In the genomic region with DNA sequence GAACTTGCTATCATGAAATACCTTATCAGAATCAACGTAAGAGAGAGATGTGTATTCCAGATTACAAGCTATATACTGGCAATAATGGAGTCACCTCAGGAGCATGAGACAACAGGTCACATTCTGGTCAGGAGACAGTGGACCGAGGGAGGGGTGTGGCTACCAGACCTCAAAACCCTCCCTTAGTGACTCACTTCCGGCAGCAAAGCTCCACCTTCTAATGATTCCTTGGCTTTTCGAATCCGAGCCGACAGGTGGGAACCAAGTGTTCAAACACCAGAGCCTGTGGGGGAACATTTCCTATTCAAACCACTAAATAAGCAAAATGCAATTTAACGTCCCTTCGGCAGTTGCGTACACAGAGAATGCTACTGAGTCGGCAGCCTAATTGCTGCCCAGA, we compare ENCODE assay signal across 9 mouse cellular contexts. TPM values are rescaled to one million over a fixed set of nuclear protein-coding genes. Genes with fewer than 3 reads are reported as not detected.
DNase-seq lines count a peak whose midpoint lies in the region; ATAC-seq and TF ChIP-seq lines count a peak whose summit lies in the region.
"Had no signal": no experiment of that assay in that cellular context is flagged by ENCODE, and none has a peak within 500 bp of the region (broad histone marks: within the 10 kb centered on the region; RNA-seq: fewer than 3 reads in every experiment).

No protein-coding gene starts in this region.

- DNase-seq in liver, adult 2 months (ENCODE audit: extremely low read depth, low read depth, low spot score) = peak; percentile 85
- DNase-seq in adrenal gland, postnatal 14 days = peak; percentile 66
- DNase-seq in gastrocnemius, adult 8-10 months (ENCODE audit: low spot score in 2 of 2) = no peak
- no peak for DNase-seq in layer of hippocampus, adult 8-10 months (ENCODE audit: low spot score in 2 of 2)
- DNase-seq in cerebellum, adult 11 months = no peak
- DNase-seq: cerebellum, postnatal 14 days had no signal

- 45% methylated on average over 10 of the region's 10 CpGs for WGBS in liver, adult 2 months
- 58% methylated on average over 10 of the region's 10 CpGs for WGBS in liver, embryonic 12.5 days (ENCODE audit: insufficient replicate concordance)
- 28% methylated on average over 10 of the region's 10 CpGs for WGBS in heart, embryonic 15.5 days
- 42% methylated on average over 10 of the region's 10 CpGs for WGBS in small intestine, adult 2 months

- no peaks in the 10 kb centered on the region for H3K79me2 ChIP-seq in liver, adult 2 months (ENCODE audit: control insufficient read depth, insufficient read depth, low read length)

- no peaks in the 10 kb centered on the region for H3K36me3 ChIP-seq in liver, adult 2 months (ENCODE audit: control insufficient read depth, insufficient read depth, low read length)
- no peaks in the 10 kb centered on the region for H3K36me3 ChIP-seq in liver, embryonic 12.5 days
- no peaks in the 10 kb centered on the region for H3K36me3 ChIP-seq in heart, embryonic 15.5 days
- no peaks in the 10 kb centered on the region for H3K36me3 ChIP-seq in small intestine, adult 2 months (ENCODE audit: control insufficient read depth, insufficient read depth, low read length)

- TF ChIP-seq POLR2A in liver, adult 2 months (IDR thresholded peaks at IDR 0.05; ENCODE audit: extremely low read depth, insufficient read depth, low read length) = no peak
- TF ChIP-seq POLR2A in small intestine, adult 2 months (IDR thresholded peaks at IDR 0.05; ENCODE audit: low read depth, low read length) = no peak

- ATAC-seq in liver, embryonic 12.5 days = no peak
- peak; percentile 35; the same call in 1 of the 2 replicates for ATAC-seq in heart, embryonic 15.5 days (replicated peaks; ENCODE audit: insufficient number of reproducible peaks, insufficient read depth, low FRiP score, low read depth)

- no peaks in the 10 kb centered on the region; the same call in 1 of the 2 replicates for H3K4me1 ChIP-seq in liver, adult 2 months (ENCODE audit: control insufficient read depth, insufficient read depth, low read length)
- H3K4me1 ChIP-seq in liver, embryonic 12.5 days = peaks cover 4% of the 10 kb centered on the region; the same call in 1 of the 2 replicates
- peaks cover 19% of the 10 kb centered on the region for H3K4me1 ChIP-seq in heart, embryonic 15.5 days (replicated peaks)
- peaks cover 4% of the 10 kb centered on the region; the same call in 1 of the 2 replicates for H3K4me1 ChIP-seq in small intestine, adult 2 months (ENCODE audit: control insufficient read depth, insufficient read depth, insufficient read length, low read length)

- peak overlapping the region; percentile 70 for H3K9ac ChIP-seq in liver, adult 2 months (ENCODE audit: low read depth, low read length)
- H3K9ac ChIP-seq in liver, embryonic 12.5 days = no peak overlapping the region
- H3K9ac ChIP-seq in heart, embryonic 15.5 days = no peak overlapping the region

- no peaks in the 10 kb centered on the region for H3K9me3 ChIP-seq in liver, embryonic 12.5 days (replicated peaks)
- H3K9me3 ChIP-seq in heart, embryonic 15.5 days (replicated peaks) = no peaks in the 10 kb centered on the region

- no peak overlapping the region for H3K4me2 ChIP-seq in liver, embryonic 12.5 days
- peak overlapping the region; percentile 53 for H3K4me2 ChIP-seq in heart, embryonic 15.5 days

- peak overlapping the region; percentile 30 for H3K4me3 ChIP-seq in liver, adult 2 months (ENCODE audit: insufficient read depth, low read depth, low read length)
- no peak overlapping the region for H3K4me3 ChIP-seq in liver, embryonic 12.5 days
- peak overlapping the region; percentile 41 for H3K4me3 ChIP-seq in heart, embryonic 15.5 days
- H3K4me3 ChIP-seq in small intestine, adult 2 months (ENCODE audit: low read depth, low read length) = peak overlapping the region; percentile 18; the same call in 1 of the 2 replicates

- peak overlapping the region; percentile 44; the same call in 1 of the 2 replicates for H3K27ac ChIP-seq in liver, adult 2 months (replicated peaks; ENCODE audit: insufficient read depth, low read depth, low read length)
- H3K27ac ChIP-seq in liver, embryonic 12.5 days = no peak overlapping the region
- H3K27ac ChIP-seq in heart, embryonic 15.5 days = peak overlapping the region; percentile 75
- H3K27ac ChIP-seq in small intestine, adult 2 months (ENCODE audit: insufficient read depth, low read depth, low read length) = no peak overlapping the region

- no peak for TF ChIP-seq CTCF in liver, adult 2 months (IDR thresholded peaks at IDR 0.05; ENCODE audit: low read depth, low read length)
- TF ChIP-seq CTCF in small intestine, adult 2 months (IDR thresholded peaks at IDR 0.05; ENCODE audit: extremely low read depth, insufficient read length, insufficient replicate concordance, low read depth, low read length) = no peak; the same call in 1 of the 2 replicates

- H3K27me3 ChIP-seq in liver, adult 2 months (ENCODE audit: control insufficient read depth, insufficient read depth, low read length) = no peaks in the 10 kb centered on the region
- H3K27me3 ChIP-seq in liver, embryonic 12.5 days (replicated peaks) = no peaks in the 10 kb centered on the region
- no peaks in the 10 kb centered on the region for H3K27me3 ChIP-seq in heart, embryonic 15.5 days
- no peaks in the 10 kb centered on the region for H3K27me3 ChIP-seq in small intestine, adult 2 months (ENCODE audit: control insufficient read depth, insufficient read depth, low read length)

RNA-seq across cellular contexts. Expression of a gene that starts 54.5 kb away (rescaled TPM):
- total RNA-seq in liver, adult 2 months (2014; rRNA removed) = 32.5 and 37.4 TPM in 2 replicates
- 5.7 and 9.7 TPM in 2 replicates for polyA plus RNA-seq in liver, adult 2 months (2012; rRNA removed)
- polyA plus RNA-seq in liver, embryonic 12.5 days (2016; fragmentation: Nextera tagmentation; extraction: Ambion mirVana) = 33.3 and 34.1 TPM in 2 replicates
- total RNA-seq in adrenal gland, postnatal 14 days (2021) = 59.8 and 63.0 TPM in 2 replicates
- 100 and 105 TPM in 2 replicates for polyA plus RNA-seq in heart, embryonic 15.5 days (2015; fragmentation: Nextera tagmentation; extraction: Ambion mirVana)
- polyA plus RNA-seq in small intestine, adult 2 months (2012; rRNA removed) = 11.6 and 23.7 TPM in 2 replicates
- 10 to 100 TPM; 13.1 to 16.9 (median 13.7) TPM for total RNA-seq in gastrocnemius, adult 8-10 months (2022)
- 10 to 100 TPM; 52.6 to 76.4 (median 64.2) TPM for total RNA-seq in layer of hippocampus, adult 8-10 months (2022)

Comparison
In these comparisons a context has a peak if more than half of its experiments do, and no peak if none do; other contexts are left out.
1. H3K27ac ChIP-seq: peak in liver, adult 2 months (single experiment) and heart, embryonic 15.5 days (single experiment); none in liver, embryonic 12.5 days (single experiment) and small intestine, adult 2 months (single experiment).
2. DNase-seq: peak in liver, adult 2 months (single experiment) and adrenal gland, postnatal 14 days (single experiment); none in gastrocnemius, adult 8-10 months (0 of 2), layer of hippocampus, adult 8-10 months (0 of 2) and cerebellum, adult 11 months (single experiment).